Mouse (Mus musculus): Measurements from ENCODE around the gene Auts2. TPM values are rescaled to one million over a fixed set of nuclear protein-coding genes. Genes with fewer than 3 reads are reported as not detected.
"Not testable (repeated sequence)": the region's sequence is repeated elsewhere in the genome, so short reads cannot be mapped to it uniquely, and the experiment has no call there.

The Auts2 gene
- total RNA-seq (2017): 5.8 and 10.4 TPM in 2 replicates

- peak; percentile 57 for ATAC-seq (replicated peaks; ENCODE audit: low read depth, poor library complexity, severe bottlenecking)
Measured at GRCm38 (mm10) chr5:132543118-132544071, at the start of gene Auts2. Auts2 (minus strand) TSS chr5:132543344.

DNA sequence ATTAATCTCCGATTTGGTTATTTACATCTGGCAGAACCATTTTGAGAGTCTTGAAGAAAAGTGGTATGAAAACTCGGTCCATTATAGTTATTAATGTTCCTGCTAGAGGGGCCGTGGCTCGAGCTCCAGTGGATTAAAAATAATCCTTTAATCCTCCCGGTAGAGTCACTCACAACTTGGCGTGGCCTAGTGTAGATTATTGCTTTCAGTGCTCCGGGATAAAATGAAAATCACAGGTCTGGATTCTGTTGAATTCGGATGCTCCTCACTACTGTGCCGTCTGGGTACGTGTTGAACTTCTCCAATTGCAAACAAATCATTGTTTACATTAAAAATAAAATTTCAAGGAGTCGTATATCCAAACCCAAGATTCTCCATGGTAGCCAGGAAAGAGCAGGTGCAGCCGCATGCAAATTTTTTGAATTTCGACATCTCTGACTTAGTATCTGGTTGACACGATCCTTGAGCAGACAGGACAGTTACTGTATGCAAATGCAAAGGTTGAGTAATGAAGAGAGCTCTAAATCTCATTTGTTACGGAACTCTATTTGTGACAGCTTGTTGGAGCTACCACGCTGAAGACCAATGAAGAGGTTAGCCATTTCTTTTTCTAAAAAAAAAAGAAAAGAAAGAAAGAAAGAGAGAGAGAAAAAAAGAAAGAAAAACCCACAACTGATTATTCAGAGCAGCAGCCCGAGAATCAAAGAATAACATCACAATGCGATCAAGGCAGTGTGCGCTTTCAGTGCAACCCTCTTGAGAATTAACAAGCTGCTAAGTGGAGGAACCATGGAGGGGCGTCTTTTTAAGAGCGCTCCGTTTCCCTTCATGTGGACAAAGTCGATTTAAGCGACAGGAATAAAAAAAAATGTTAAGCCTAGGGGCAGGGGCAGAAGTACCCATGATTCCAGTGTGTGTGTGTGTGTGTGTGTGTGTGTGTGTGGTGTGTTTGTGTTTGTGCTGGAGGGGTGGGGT lies 48.9 kb upstream of the Auts2 start:
- no peak for ATAC-seq (replicated peaks; ENCODE audit: low read depth, poor library complexity, severe bottlenecking)

DNA sequence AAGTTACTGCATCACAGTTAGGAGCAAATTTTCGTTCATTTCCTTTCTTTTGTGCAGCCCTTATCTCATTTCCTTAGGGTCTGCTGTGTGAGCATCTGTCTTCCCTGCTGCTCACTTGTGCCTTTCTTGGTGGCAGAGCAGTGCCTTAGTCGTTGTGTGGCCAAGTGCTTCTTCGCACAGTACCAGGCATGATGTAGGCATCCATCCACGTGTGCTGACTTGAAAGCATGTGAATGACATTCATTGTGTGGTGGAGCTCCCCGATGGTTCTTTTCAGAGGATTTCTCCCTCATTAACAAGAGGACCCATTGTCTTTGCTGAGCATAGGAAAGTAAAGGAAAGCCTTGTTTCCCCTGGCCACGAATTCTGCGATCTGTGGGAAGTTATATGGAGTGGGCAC lies 36.6 kb upstream of the Auts2 start:
- ATAC-seq (replicated peaks; ENCODE audit: low read depth, poor library complexity, severe bottlenecking): peak; percentile 52; the same call in 1 of the 2 replicates

GRCm38 (mm10) chr5:132560771-132561170 lies 17.6 kb upstream of the Auts2 start:
- not testable (repeated sequence) for ATAC-seq (replicated peaks; ENCODE audit: low read depth, poor library complexity, severe bottlenecking)

DNA sequence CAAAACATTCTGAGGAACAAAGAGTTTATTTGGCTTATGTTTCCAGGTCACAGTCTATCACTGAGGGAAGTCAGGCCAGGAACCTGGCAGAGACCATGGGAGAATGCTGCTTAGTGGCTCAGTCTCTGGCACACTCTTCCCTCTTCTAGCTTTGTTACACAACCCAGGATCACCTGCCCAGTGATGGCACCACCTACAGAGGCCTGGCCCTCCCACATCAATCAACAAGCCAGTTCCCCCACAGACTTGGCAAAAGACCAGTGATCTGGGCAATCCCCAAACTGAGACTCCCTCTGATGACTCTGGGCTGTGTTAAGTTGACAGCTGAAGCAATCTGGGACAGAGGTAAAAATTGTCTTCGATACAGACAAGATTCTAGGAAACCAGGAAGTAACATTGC lies 2.6 kb upstream of the Auts2 start:
- ATAC-seq (replicated peaks; ENCODE audit: low read depth, poor library complexity, severe bottlenecking): no peak

DNA sequence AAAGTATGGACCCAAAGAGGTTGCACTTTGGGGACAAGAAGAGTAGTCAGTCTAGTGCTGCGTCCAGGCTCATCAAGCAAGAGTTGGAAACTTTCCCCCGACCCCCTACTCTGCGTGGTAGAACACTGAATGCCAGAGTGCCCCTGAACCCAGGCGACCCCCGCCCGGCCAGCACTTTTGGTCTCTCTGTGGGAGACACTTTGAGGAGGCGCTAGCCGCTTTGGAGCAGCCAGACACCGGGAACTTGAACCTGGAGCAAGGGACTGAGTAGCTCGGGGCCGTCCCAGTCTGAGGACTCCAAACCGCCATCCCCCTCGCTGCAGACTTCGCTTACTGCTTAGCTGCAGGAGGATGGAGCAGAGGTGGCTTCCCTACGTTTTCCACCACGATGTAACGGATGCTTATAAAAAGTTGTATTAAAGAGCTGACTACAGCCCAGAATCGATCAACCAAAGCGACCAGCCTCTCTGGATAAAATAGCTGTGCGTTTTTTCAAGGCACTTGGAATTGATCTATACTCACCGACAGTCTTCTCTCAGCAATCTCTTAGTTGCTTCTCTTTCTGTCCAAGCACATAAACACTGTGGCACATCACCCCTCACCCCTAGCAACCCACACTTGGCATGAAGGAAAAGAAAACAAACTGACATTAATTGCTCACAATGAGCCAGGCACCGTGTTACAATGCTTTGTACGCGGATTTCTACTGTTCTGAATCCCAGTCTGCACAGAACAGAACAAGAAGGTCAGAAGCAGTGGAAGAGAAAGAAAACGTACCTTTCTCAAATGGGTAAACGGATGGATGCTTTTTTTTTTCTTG lies 1.2 kb upstream of the Auts2 start:
- no peak for ATAC-seq (replicated peaks; ENCODE audit: low read depth, poor library complexity, severe bottlenecking)

GRCm38 (mm10) chr5:132542381-132543020 lies 643 bp downstream of the Auts2 start:
- ATAC-seq (replicated peaks; ENCODE audit: low read depth, poor library complexity, severe bottlenecking): no peak

- ATAC-seq (replicated peaks; ENCODE audit: low read depth, poor library complexity, severe bottlenecking): no peak
Measured at GRCm38 (mm10) chr5:132541951-132542350, 1.2 kb downstream of the Auts2 start.

DNA sequence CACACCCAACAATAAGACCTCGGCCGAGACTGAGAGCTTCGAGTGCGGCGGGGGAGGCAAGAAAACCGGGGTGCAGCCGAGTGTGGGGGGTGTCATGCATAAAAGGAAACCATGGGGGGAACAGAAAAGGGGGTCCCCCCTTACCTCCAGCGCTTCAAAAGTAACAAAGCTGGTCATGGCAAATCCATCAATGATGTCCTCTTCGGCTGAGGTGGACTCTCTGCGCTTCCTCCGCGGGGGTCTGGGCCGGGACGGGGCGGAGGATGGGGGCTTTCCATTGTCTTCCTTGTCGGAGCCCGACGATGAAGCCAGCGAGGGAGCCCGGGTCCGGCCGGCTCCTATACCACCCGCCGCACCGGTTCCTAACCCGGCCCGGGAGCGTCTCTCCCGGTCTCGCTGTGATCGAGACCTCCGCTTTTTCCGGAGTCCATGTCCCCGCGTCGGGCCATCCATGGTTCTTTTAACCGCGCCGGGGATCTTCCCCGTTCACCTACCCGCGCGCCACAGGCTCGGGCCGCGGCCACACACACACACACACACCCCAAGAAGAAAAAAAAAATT lies 1.7 kb downstream of the Auts2 start:
- no peak for ATAC-seq (replicated peaks; ENCODE audit: low read depth, poor library complexity, severe bottlenecking)

- no peak for ATAC-seq (replicated peaks; ENCODE audit: low read depth, poor library complexity, severe bottlenecking)
Measured at GRCm38 (mm10) chr5:132540841-132541311, 2.3 kb downstream of the Auts2 start.

GRCm38 (mm10) chr5:132537475-132537874 lies 5.7 kb downstream of the Auts2 start:
- no peak for ATAC-seq (replicated peaks; ENCODE audit: low read depth, poor library complexity, severe bottlenecking)

- ATAC-seq (replicated peaks; ENCODE audit: low read depth, poor library complexity, severe bottlenecking): no peak
Measured at GRCm38 (mm10) chr5:132526395-132526794, 16.7 kb downstream of the Auts2 start.

DNA sequence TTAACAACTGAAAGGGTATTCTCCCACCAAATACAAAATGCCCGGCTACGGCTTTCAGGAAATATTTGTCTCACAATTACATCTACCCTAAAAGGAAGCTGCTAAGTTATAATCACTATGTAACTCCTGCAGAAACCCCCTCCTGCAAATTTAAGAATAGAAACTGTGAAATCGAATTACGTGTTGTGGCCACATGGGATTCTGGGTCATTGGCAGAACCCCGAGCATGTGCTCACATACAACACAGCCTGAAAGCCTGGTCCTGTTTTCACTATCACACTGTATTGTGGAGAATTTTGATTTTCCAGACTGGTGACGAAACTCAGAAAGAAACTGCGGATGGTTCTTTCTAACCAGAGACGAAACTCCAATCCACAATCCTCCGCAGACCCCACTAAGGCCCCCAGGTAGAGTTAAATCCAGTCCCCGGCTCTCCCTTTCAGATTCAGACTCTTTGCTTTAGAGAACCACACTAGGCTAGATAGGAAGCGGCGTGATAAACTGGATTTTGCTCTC lies 21.7 kb downstream of the Auts2 start:
- ATAC-seq (replicated peaks; ENCODE audit: low read depth, poor library complexity, severe bottlenecking): no peak

DNA sequence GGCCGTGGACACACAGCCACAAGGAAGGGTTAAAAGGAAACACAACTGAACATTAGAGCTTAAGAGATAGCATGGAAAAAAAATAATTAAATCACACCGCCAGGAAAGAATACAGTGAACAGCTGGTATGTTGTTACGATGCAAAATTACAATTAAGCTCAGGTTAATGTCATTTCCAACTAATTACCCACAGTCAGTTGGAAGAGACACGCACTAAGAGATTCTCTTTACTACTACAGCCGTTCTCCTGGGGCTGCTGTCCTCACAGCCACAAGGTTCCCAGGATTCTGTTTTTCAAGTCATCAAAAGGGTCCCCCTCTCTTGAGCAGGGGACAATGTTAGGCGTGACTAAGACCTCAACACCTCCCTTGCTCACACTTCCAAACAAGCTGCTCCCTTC lies 25.3 kb downstream of the Auts2 start:
- ATAC-seq (replicated peaks; ENCODE audit: low read depth, poor library complexity, severe bottlenecking): no peak

DNA sequence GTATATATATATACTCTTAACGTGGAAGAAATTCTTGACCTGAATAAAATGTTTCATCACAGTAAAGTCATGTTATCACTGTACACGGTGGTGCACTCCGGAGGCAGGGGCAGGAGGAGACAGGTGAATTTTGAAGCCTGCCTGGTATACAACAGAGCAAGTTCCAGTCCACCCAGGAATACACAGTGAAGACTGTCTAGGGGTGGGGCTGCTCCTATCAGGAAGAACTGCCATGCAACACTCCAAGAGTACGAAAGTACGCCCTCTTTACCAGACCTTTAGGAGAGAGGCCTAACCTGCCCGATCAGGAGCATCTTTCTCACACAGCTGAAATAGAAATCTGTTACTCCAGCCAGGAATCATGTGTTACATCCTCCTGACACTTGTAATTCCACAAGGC lies 28.6 kb downstream of the Auts2 start:
- ATAC-seq (replicated peaks; ENCODE audit: low read depth, poor library complexity, severe bottlenecking): no peak

GRCm38 (mm10) chr5:132513206-132513605 lies 29.9 kb downstream of the Auts2 start:
- ATAC-seq (replicated peaks; ENCODE audit: low read depth, poor library complexity, severe bottlenecking): no peak

DNA sequence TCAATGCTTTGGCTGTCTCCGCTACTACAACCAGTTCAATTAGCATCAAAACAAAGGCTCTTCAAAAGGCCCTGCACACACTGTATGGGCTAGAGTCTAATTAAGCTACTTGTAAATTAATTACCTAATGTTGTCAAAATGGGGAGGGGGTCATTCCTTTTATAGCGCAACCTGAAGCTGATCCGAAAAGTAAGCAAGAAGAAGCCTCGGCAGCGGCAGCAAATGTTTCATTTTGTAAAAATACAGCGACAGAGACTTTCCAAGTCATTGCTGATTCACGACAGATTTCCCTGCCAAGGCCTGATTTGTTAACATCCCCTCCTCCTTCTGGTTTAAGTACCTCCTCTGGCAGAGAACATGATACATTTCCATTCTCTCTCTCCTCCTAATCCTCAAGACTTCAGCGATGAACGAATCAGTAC lies 33.7 kb downstream of the Auts2 start:
- ATAC-seq (replicated peaks; ENCODE audit: low read depth, poor library complexity, severe bottlenecking): no peak

DNA sequence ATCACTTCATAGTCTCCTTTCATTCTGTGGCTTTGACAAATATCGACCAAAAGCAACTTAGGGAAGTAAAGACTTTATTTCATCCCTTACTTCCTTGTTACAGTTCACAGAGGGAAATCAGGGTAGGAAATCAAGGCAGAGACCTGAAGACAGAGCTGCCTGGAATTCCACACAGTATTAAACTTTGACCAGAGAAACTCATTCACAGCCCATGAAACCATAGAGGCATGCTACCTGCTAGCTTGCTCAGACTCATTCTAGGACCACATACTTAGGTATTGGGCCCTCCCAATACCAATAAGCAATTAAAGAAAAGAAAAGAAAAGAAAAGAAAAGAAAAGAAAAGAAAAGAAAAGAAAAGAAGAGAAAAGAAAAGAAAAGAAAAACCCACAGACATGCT lies 38.3 kb downstream of the Auts2 start:
- no peak for ATAC-seq (replicated peaks; ENCODE audit: low read depth, poor library complexity, severe bottlenecking)

DNA sequence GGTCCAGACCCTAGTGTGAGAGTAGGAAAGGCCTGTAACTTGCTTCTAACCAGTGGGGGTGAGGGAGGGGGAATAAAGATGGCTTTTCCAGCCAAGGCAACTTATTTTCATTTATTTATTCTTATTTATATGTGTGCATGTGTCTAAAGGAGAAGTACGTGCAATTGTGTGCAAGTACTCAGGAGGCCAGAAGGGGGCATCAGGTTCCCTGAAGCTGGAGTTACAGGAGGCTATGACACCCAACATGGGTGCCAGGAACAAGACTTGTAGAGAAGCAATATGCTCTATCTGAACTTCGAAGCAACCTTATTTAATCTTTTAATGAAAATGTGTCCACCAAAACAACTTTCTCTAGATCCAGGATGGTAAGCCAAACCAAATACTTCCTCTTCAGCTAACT lies 39.7 kb downstream of the Auts2 start:
- ATAC-seq (replicated peaks; ENCODE audit: low read depth, poor library complexity, severe bottlenecking): no peak
